Mouse (Mus musculus): ENCODE measurements around the gene Foxn3.

GRCm38 (mm10) chr12:99229973-99230782 lies 333.2 kb downstream of the Foxn3 start:
- TF ChIP-seq JUND (conservative IDR thresholded peaks at IDR 0.05; ENCODE audit: low read depth, low read length) (no peak), POLR2A (IDR thresholded peaks at IDR 0.05; ENCODE audit: low read depth, low read length) (no peak), EP300 (IDR thresholded peaks at IDR 0.05; ENCODE audit: low read length) (no peak), USF1 (IDR thresholded peaks at IDR 0.05; ENCODE audit: low read depth, low read length) (no peak), MEF2A (IDR thresholded peaks at IDR 0.05; ENCODE audit: borderline replicate concordance, low read depth, low read length) (no peak), CTCF (conservative IDR thresholded peaks at IDR 0.05 in 1 of 2, IDR thresholded peaks at IDR 0.05 in 1 of 2; ENCODE audit: low read depth in 2 of 2, low read length in 2 of 2) (no peak), ELF1 (IDR thresholded peaks at IDR 0.05; ENCODE audit: low read depth, low read length) (no peak), ZC3H11A (IDR thresholded peaks at IDR 0.05; ENCODE audit: low read depth, low read length) (no peak), E2F4 (IDR thresholded peaks at IDR 0.05; ENCODE audit: insufficient replicate concordance, low read depth, low read length) (no peak)

Data from CH12.LX (cell line).